Mouse (Mus musculus) 3T3-L1 (cell line): ENCODE results near the gene Col11a2.

Experiments
- DNase-seq: peaks from one replicate; pipeline ENCODE4 v3.0.0-alpha.2; 2015; ENCODE audit warnings: low read depth, low spot score

Col11a2 gene

GRCm38 (mm10) chr17:34102831-34103230, 63.6 kb downstream of the Col11a2 start:
- DNase-seq: no peak

GRCm38 (mm10) chr17:34104804-34105203, 65.6 kb downstream of the Col11a2 start:
- no peak for DNase-seq

DNA sequence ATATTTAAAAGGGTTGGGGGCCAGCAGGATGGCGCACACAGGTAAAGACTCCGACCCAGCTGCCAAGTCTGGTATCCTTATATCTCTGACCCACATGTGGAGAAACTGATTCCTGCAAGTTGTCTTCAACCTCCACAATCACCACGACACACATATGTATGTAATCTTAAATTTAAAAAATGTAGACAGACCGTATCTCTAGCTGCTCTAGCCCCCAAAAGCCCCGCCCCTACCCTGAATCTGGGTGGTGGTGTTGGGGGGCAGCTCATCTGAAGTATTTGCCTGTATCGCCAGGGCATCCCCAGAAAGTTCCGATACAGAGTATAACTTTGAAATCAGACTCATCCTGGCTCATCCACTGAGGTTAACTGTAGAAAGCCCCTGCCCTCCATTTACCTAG, 67.3 kb downstream of the Col11a2 start:
- no peak for DNase-seq

DNA sequence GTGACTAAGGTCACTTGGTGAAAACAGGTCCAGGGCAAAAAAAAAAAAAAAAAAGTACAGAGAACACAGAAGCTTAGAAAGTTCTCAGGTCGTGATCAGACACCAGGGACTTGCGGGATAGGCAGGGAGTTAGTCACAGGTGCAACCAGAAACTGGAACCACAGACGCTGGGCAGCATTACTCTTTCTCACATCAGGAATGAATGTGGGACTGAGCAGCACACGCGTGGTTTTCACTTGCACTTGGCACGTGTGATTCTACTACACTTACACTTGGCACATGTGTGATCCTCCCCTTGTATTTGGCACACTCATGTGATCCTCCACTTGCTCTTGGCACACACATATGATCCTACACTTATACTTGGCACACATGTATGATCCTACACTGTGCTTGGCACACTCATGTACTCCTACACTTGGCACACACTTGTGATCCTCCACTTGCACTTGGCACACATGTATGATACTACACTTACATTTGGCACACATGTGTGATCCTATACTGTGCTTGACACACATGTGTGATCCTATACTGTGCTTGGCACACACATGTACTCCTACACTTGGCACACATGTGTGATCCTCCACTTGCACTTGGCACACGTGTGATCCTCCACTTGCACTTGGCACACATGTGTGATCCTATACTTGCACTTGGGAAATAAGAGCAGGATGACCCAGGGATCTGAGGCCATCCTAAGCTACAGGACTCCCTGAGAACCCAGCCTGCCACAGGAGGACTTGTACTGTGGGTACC, 68.1 kb downstream of the Col11a2 start:
- DNase-seq: no peak

DNA sequence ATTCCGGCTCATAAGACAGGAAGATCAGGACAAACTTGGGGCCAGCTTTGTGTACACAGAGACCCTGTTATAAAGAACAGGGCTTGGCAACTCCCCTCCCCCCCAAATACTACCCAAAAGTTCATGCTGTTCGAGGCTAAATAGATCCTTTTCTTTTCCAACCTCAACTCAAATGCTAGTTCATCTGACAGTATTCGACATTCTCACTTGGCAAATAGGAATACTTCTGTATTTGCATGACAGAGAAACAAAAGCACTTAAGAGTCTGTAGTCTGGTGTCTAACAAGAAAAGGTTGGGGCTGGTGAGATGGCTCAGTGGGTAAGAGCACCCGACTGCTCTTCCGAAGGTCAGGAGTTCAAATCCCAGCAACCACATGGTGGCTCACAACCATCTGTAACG, 69.2 kb downstream of the Col11a2 start:
- DNase-seq: no peak

- no peak for DNase-seq
Measured at GRCm38 (mm10) chr17:34109038-34109805, 70.0 kb downstream of the Col11a2 start.

DNA sequence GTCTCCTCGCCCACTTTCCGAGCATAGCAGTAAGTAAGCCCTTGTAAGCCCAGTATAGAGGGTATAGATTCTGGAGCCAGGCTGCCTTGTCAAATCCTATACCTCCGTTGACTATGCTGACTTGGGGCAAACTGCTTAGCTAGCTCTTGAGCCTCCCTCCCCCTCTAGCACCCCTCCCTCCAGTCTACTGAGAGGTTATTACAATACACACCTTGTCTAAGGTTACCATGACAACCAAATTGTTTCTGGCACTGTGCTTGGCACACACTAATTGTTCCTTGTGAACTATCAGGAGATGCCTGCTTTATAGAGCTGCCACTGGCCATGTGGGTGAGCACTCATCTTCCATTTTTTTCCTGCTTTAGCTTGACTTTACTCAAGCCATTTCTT, 70.6 kb downstream of the Col11a2 start:
- no peak for DNase-seq

GRCm38 (mm10) chr17:34110309-34110708, 71.1 kb downstream of the Col11a2 start:
- peak; percentile 52 for DNase-seq

DNA sequence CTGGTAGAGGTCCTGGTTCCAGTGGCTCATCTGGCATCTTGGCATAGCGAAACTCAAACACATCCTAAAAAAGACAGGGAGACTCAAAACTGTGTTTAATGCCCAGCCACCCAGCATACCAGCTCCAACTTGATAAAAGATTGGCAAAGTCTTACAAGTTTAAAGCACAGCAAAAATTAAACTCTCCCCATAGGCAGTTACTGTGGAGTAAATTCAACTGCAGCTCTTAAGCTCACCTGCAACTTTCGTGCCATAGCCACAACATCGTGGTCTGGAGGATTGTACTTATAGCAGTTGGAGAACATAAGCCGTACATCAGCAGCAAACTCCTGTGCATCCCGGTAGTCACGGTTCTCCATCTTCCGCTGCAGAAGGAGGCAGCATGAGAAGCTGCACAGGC, 74.9 kb downstream of the Col11a2 start:
- DNase-seq: no peak
